Mouse (Mus musculus) lung, embryonic 16.5 days (tissue): ENCODE results near the gene Dtx1. TPM values are rescaled to one million over a fixed set of nuclear protein-coding genes. Genes with fewer than 3 reads are reported as not detected.

ENCODE experiments used
- ATAC-seq: fragments of 200-750 bp; cut with Nextera tagmentation; 2 replicates; pipeline ENCODE4 v1.8.0; 2017; ENCODE audit warnings: low read depth, mild to moderate bottlenecking, moderate library complexity
- H3K27ac ChIP-seq: fragments of 300-500 bp; sonication (generic); 2 replicates; pipeline ENCODE4 v1.5.1; 2014; ENCODE audit warnings: mild to moderate bottlenecking, control low read depth, low read length
- H3K27me3 ChIP-seq: fragments of 300-500 bp; sonication (generic); 2 replicates; pipeline ENCODE4 v1.6.1; 2014; ENCODE audit warnings: low read depth, low read length, mixed read lengths; ENCODE audit not compliant: control insufficient read depth, insufficient read depth
- H3K36me3 ChIP-seq: fragments of 300-500 bp; sonication (generic); 2 replicates; pipeline ENCODE4 v1.6.1; 2014; ENCODE audit warnings: low read length; ENCODE audit not compliant: control insufficient read depth, insufficient read depth
- H3K4me1 ChIP-seq: fragments of 300-500 bp; sonication (generic); replicated peaks from 2 replicates; pipeline ENCODE4 v1.6.1; 2014; ENCODE audit warnings: low read length, mixed read lengths; ENCODE audit not compliant: control insufficient read depth, insufficient read depth
- H3K4me2 ChIP-seq: fragments of 300-500 bp; sonication (generic); 2 replicates; pipeline ENCODE4 v1.6.1; 2014; ENCODE audit warnings: low read depth, low read length, control low read depth
- H3K4me3 ChIP-seq: fragments of 300-500 bp; sonication (generic); 2 replicates; pipeline ENCODE4 v1.5.1; 2014; ENCODE audit warnings: mild to moderate bottlenecking, low read length, control low read depth
- H3K9ac ChIP-seq: fragments of 300-500 bp; sonication (generic); 2 replicates; pipeline ENCODE4 v1.6.1; 2014; ENCODE audit warnings: low read length, control low read depth
- H3K9me3 ChIP-seq: fragments of 300-500 bp; sonication (generic); 2 replicates; pipeline ENCODE4 v1.6.1; 2016; ENCODE audit warnings: low read length; ENCODE audit not compliant: control insufficient read depth
- WGBS: fragments of 180-500 bp; shearing (Covaris S2); extraction: QIAGEN DNeasy Blood & Tissue Kit; methylation state at CpG from one replicate; pipeline ENCODE4 v1.1.7; 2014; 5-methylcytosine and 5-hydroxymethylcytosine counted together
- polyA plus RNA-seq: library from polyadenylated mRNA; unstranded; fragments of >200 nt; fragmentation: Nextera tagmentation; extraction: Ambion mirVana; gene quantifications from 2 replicates; pipeline ENCODE4 v1.2.1, GENCODE M21; 2015

The Dtx1 gene
- polyA plus RNA-seq, 1 experiment from 2014 or later, result 2.4 TPM

- H3K27me3 ChIP-seq, result peaks cover 32% of the 10 kb centered on the region
- no peak overlapping the region for H3K27ac ChIP-seq
- 17% methylated on average over 5 of the region's 5 CpGs for WGBS
- no peak overlapping the region for H3K4me2 ChIP-seq
- H3K4me1 ChIP-seq, result peaks cover 9% of the 10 kb centered on the region
- no peak overlapping the region for H3K9ac ChIP-seq
- no peak overlapping the region for H3K4me3 ChIP-seq
- no peaks in the 10 kb centered on the region for H3K9me3 ChIP-seq
- no peaks in the 10 kb centered on the region for H3K36me3 ChIP-seq
- no peak for ATAC-seq
Measured at GRCm38 (mm10) chr5:120651230-120651629, 60.5 kb downstream of the Dtx1 start.

GRCm38 (mm10) chr5:120649938-120650337, 61.8 kb downstream of the Dtx1 start:
- H3K9me3 ChIP-seq, result no peaks in the 10 kb centered on the region
- H3K27me3 ChIP-seq, result peaks cover 32% of the 10 kb centered on the region
- H3K9ac ChIP-seq, result no peak overlapping the region
- no peak overlapping the region for H3K27ac ChIP-seq
- 20% methylated on average over 13 of the region's 13 CpGs for WGBS
- no peak overlapping the region for H3K4me2 ChIP-seq
- H3K4me1 ChIP-seq, result peaks cover 9% of the 10 kb centered on the region
- no peaks in the 10 kb centered on the region for H3K36me3 ChIP-seq
- no peak for ATAC-seq
- no peak overlapping the region for H3K4me3 ChIP-seq

GRCm38 (mm10) chr5:120649374-120649933, 62.3 kb downstream of the Dtx1 start:
- Histone ChIP-seq H3K9me3 (no peaks in the 10 kb centered on the region), H3K4me2 (peak overlapping the region; percentile 54), H3K9ac (no peak overlapping the region), H3K27me3 (peaks cover 32% of the 10 kb centered on the region), H3K4me3 (peak overlapping the region; percentile 37), H3K27ac (no peak overlapping the region), H3K4me1 (peaks cover 9% of the 10 kb centered on the region), H3K36me3 (no peaks in the 10 kb centered on the region)
- 6% methylated on average over 19 of the region's 21 CpGs for WGBS
- no peak; the same call in 1 of the 2 replicates for ATAC-seq

- Histone ChIP-seq H3K27ac (no peak within 1 kb of the TSS), H3K9me3 (no peaks in the 10 kb centered on the region), H3K36me3 (no peaks in the 10 kb centered on the region), H3K4me1 (peaks cover 9% of the 10 kb centered on the region), H3K4me2 (peak within 1 kb of the TSS; percentile 54), H3K27me3 (peaks cover 32% of the 10 kb centered on the region), H3K9ac (peak within 1 kb of the TSS; percentile 42; the same call in 1 of the 2 replicates), H3K4me3 (peak within 1 kb of the TSS; percentile 37)
- ATAC-seq, result peak; percentile 56
- WGBS, result under 1% methylated on average over 47 of the region's 53 CpGs
Measured at GRCm38 (mm10) chr5:120648569-120649373, 63.0 kb downstream of the Dtx1 start, which contains the start of gene Rasal1. Gene Rasal1, plus strand, starts transcription at chr5:120648812.

GRCm38 (mm10) chr5:120647814-120648491, 63.8 kb downstream of the Dtx1 start:
- H3K27ac ChIP-seq, result no peak overlapping the region
- H3K4me1 ChIP-seq, result peaks cover 9% of the 10 kb centered on the region
- peak overlapping the region; percentile 54; the same call in 1 of the 2 replicates for H3K4me2 ChIP-seq
- no peaks in the 10 kb centered on the region for H3K36me3 ChIP-seq
- H3K4me3 ChIP-seq, result no peak overlapping the region
- no peak overlapping the region for H3K9ac ChIP-seq
- WGBS, result 29% methylated on average over 12 of the region's 12 CpGs
- ATAC-seq, result no peak
- H3K27me3 ChIP-seq, result peaks cover 32% of the 10 kb centered on the region
- no peaks in the 10 kb centered on the region for H3K9me3 ChIP-seq

- peaks cover 32% of the 10 kb centered on the region for H3K27me3 ChIP-seq
Measured at GRCm38 (mm10) chr5:120647361-120647760, 64.4 kb downstream of the Dtx1 start.

GRCm38 (mm10) chr5:120645851-120646250, 65.9 kb downstream of the Dtx1 start:
- Histone ChIP-seq H3K27ac (no peak overlapping the region), H3K4me2 (no peak overlapping the region), H3K4me3 (no peak overlapping the region), H3K4me1 (peaks cover 9% of the 10 kb centered on the region), H3K9ac (no peak overlapping the region), H3K36me3 (no peaks in the 10 kb centered on the region), H3K27me3 (peaks cover 28% of the 10 kb centered on the region), H3K9me3 (no peaks in the 10 kb centered on the region)
- WGBS, result 40% methylated on average over 6 of the region's 6 CpGs
- ATAC-seq, result no peak

More at GRCm38 (mm10) chr5:120647361-120647760, 64.4 kb downstream of the Dtx1 start:
- Histone ChIP-seq H3K4me3 (no peak overlapping the region), H3K4me2 (no peak overlapping the region), H3K9me3 (no peaks in the 10 kb centered on the region), H3K27ac (no peak overlapping the region), H3K36me3 (no peaks in the 10 kb centered on the region), H3K9ac (no peak overlapping the region), H3K4me1 (peaks cover 9% of the 10 kb centered on the region)
- WGBS, result 64% methylated on average over 4 of the region's 4 CpGs
- ATAC-seq, result no peak

GRCm38 (mm10) chr5:120644227-120644626, 67.5 kb downstream of the Dtx1 start:
- no peak overlapping the region for H3K4me3 ChIP-seq
- H3K27ac ChIP-seq, result no peak overlapping the region

More at GRCm38 (mm10) chr5:120644227-120644626, 67.5 kb downstream of the Dtx1 start:
- Histone ChIP-seq H3K36me3 (no peaks in the 10 kb centered on the region), H3K9ac (no peak overlapping the region), H3K27me3 (peaks cover 16% of the 10 kb centered on the region), H3K9me3 (no peaks in the 10 kb centered on the region), H3K4me1 (peaks cover 8% of the 10 kb centered on the region), H3K4me2 (no peak overlapping the region)
- WGBS, result 79% methylated on average over 3 of the region's 3 CpGs
- no peak for ATAC-seq
